Mouse (Mus musculus) hindbrain, postnatal 0 days (tissue): ENCODE results near the gene Prkcz. TPM values are rescaled to one million over a fixed set of nuclear protein-coding genes. Genes with fewer than 3 reads are reported as not detected.

Experiments used
- ATAC-seq: fragments of 200-750 bp; cut with Nextera tagmentation; 2 replicates; pipeline ENCODE4 v1.8.0; 2017; ENCODE audit warnings: mild to moderate bottlenecking, moderate TSS enrichment, moderate library complexity
- DNase-seq: peaks from one replicate; pipeline ENCODE4 v3.0.0-alpha.2; 2015; ENCODE audit warnings: low spot score
- H3K27ac ChIP-seq: fragments of 300-500 bp; sonication (generic); 2 replicates; pipeline ENCODE4 v1.5.1; 2014; ENCODE audit warnings: mild to moderate bottlenecking
- H3K27me3 ChIP-seq: fragments of 300-500 bp; sonication (generic); 2 replicates; pipeline ENCODE4 v1.6.1; 2014; ENCODE audit warnings: low read length, mixed read lengths; ENCODE audit not compliant: insufficient read depth
- H3K36me3 ChIP-seq: fragments of 300-500 bp; sonication (generic); 2 replicates; pipeline ENCODE4 v1.6.1; 2014; ENCODE audit warnings: low read length, mixed read lengths; ENCODE audit not compliant: insufficient read depth
- H3K4me1 ChIP-seq: fragments of 300-500 bp; sonication (generic); 2 replicates; pipeline ENCODE4 v1.6.1; 2014; ENCODE audit warnings: antibody characterized with exemption, low read length, mixed read lengths; ENCODE audit not compliant: insufficient read depth
- H3K4me2 ChIP-seq: fragments of 300-500 bp; sonication (generic); 2 replicates; pipeline ENCODE4 v1.6.1; 2014; ENCODE audit warnings: low read depth, mild to moderate bottlenecking, low read length, moderate library complexity, mixed read lengths
- H3K4me3 ChIP-seq: fragments of 300-500 bp; sonication (generic); 2 replicates; pipeline ENCODE4 v1.5.1; 2014; ENCODE audit warnings: low read length
- H3K9ac ChIP-seq: fragments of 300-500 bp; sonication (generic); replicated peaks from 2 replicates; pipeline ENCODE4 v1.6.1; 2014; ENCODE audit warnings: mild to moderate bottlenecking, low read length, moderate library complexity, mixed read lengths
- H3K9me3 ChIP-seq: fragments of 300-500 bp; sonication (generic); 2 replicates; pipeline ENCODE4 v1.6.1; 2016; ENCODE audit warnings: low read length, mixed read lengths
- CTCF ChIP-seq: IDR thresholded peaks from 2 replicates; pipeline ENCODE4 v1.5.1; 2016; ENCODE audit warnings: antibody characterized with exemption, control low read depth, low read depth
- WGBS: fragments of 180-500 bp; shearing (Covaris S2); extraction: QIAGEN DNeasy Blood & Tissue Kit; methylation state at CpG from one replicate; pipeline ENCODE4 v1.1.7; 2014; 5-methylcytosine and 5-hydroxymethylcytosine counted together
- polyA plus RNA-seq: library from polyadenylated mRNA; unstranded; fragments of >200 nt; fragmentation: Nextera tagmentation; extraction: Ambion mirVana; gene quantifications from 2 replicates; pipeline ENCODE4 v1.2.1, GENCODE M21; 2015
- total RNA-seq: library from RNA; depleted of rRNA; stranded (reverse); fragments of >200 nt; gene quantifications from 2 replicates; pipeline ENCODE4 v1.2.3, GENCODE M21; 2014

The Prkcz gene
- total and polyA plus RNA-seq, 2 experiments from 2014 or later, result 84.2 to 85.1 TPM

GRCm38 (mm10) chr4:155305531-155306031 lies 55.6 kb downstream of the Prkcz start:
- H3K4me2 ChIP-seq, result 0 out of 2 replicates have a peak overlapping the region, but pooled peaks have one; percentile 13
- no peak for ATAC-seq
- no peak overlapping the region for H3K4me3 ChIP-seq
- peak overlapping the region; percentile 55 for H3K27ac ChIP-seq
- H3K36me3 ChIP-seq, result no peaks in the 10 kb centered on the region
- H3K27me3 ChIP-seq, result no peaks in the 10 kb centered on the region
- H3K9ac ChIP-seq, result 0 out of 2 replicates have a peak overlapping the region, but pooled peaks have one; percentile 13
- no peak for TF ChIP-seq CTCF
- WGBS, result 29% methylated on average over 8 of the region's 8 CpGs
- DNase-seq, result peak; percentile 74
- H3K4me1 ChIP-seq, result peaks cover 19% of the 10 kb centered on the region
- H3K9me3 ChIP-seq, result no peaks in the 10 kb centered on the region

- no peak overlapping the region for H3K4me2 ChIP-seq
- no peak overlapping the region for H3K9ac ChIP-seq
- H3K27ac ChIP-seq, result no peak overlapping the region
- no peak for TF ChIP-seq CTCF
- no peaks in the 10 kb centered on the region for H3K9me3 ChIP-seq
- WGBS, result 83% methylated on average over 7 of the region's 7 CpGs
- no peak overlapping the region for H3K4me3 ChIP-seq
- H3K27me3 ChIP-seq, result no peaks in the 10 kb centered on the region
- H3K4me1 ChIP-seq, result peaks cover 19% of the 10 kb centered on the region
- ATAC-seq, result no peak
- H3K36me3 ChIP-seq, result no peaks in the 10 kb centered on the region
- DNase-seq, result no peak
These were observed 56.6 kb downstream of the Prkcz start for GRCm38 (mm10) chr4:155304508-155305096.

- no peak for TF ChIP-seq CTCF
- no peaks in the 10 kb centered on the region for H3K9me3 ChIP-seq
- WGBS, result 50% methylated on average over 4 of the region's 4 CpGs
- peaks cover 6% of the 10 kb centered on the region; the same call in 1 of the 2 replicates for H3K4me1 ChIP-seq
- DNase-seq (no peak), ATAC-seq (no peak)
- H3K4me2 ChIP-seq, result no peak overlapping the region
- H3K27ac ChIP-seq, result 0 out of 2 replicates have a peak overlapping the region, but pooled peaks have one; percentile 32
- no peaks in the 10 kb centered on the region for H3K27me3 ChIP-seq
- H3K4me3 ChIP-seq, result no peak overlapping the region
- no peak overlapping the region for H3K9ac ChIP-seq
- H3K36me3 ChIP-seq, result no peaks in the 10 kb centered on the region
These were observed 59.2 kb downstream of the Prkcz start for GRCm38 (mm10) chr4:155301965-155302364.

DNA sequence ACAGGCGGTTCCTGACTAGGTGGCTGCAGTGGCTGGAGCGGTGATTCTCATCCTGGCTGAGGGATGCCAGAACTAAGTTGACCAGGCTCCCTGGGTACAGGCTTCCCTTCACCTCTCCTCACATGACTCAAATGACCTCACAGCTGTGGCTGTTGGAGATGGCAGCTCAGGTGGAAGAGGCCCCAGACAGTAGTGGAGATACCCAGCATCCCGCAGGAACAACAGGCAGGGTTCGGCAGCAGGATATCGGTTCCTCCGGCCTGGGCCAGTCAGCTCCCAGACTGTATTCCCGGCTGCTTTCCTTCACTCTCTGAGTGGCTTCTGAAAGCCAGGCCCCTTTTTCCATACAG lies 60.1 kb downstream of the Prkcz start:
- Histone ChIP-seq H3K9me3 (no peaks in the 10 kb centered on the region), H3K4me1 (peaks cover 6% of the 10 kb centered on the region; the same call in 1 of the 2 replicates), H3K4me2 (no peak overlapping the region), H3K9ac (no peak overlapping the region), H3K36me3 (no peaks in the 10 kb centered on the region), H3K4me3 (no peak overlapping the region), H3K27me3 (no peaks in the 10 kb centered on the region), H3K27ac (no peak overlapping the region)
- no peak for TF ChIP-seq CTCF
- 91% methylated on average over 7 of the region's 7 CpGs for WGBS
- ATAC-seq, result no peak
- DNase-seq, result no peak

DNA sequence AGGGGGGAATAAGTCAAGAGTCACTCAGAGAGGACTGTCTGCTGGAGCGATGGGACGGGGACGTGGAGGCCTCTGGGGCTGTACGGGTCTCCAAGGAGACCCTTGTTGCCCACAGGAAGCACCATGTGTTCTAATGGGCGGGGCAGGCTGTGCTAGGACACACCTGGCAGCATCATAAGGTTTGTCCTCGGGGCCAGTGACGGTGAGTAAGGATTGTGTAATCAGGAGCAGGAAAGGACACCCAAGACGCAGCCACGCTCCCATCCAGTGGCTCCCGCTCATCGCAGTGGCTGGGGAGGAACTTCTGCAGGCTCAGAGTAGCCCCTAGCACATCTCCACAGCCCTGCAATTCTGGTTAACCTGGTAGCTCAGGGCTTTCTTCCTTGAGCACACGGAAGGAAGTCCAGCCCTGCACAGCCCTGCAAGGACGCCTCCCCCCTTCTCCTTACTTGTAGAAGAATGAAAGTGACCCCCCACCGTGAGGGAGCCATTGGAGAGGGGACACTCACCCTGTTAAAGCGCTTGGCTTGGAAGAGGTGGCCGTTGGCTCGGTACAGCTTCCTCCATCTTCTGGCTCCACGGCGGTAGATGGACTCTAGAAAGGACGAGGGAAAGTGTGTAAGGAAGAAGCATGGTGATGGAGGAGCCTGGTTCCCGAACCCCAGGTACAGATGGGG lies 60.6 kb downstream of the Prkcz start:
- no peak for ATAC-seq
- H3K27ac ChIP-seq, result no peak overlapping the region
- H3K36me3 ChIP-seq, result no peaks in the 10 kb centered on the region
- H3K9ac ChIP-seq, result no peak overlapping the region
- no peak overlapping the region for H3K4me3 ChIP-seq
- H3K4me2 ChIP-seq, result no peak overlapping the region
- no peaks in the 10 kb centered on the region for H3K27me3 ChIP-seq
- 72% methylated on average over 21 of the region's 21 CpGs for WGBS
- peaks cover 6% of the 10 kb centered on the region; the same call in 1 of the 2 replicates for H3K4me1 ChIP-seq
- no peak for DNase-seq
- H3K9me3 ChIP-seq, result no peaks in the 10 kb centered on the region
- no peak for TF ChIP-seq CTCF

DNA sequence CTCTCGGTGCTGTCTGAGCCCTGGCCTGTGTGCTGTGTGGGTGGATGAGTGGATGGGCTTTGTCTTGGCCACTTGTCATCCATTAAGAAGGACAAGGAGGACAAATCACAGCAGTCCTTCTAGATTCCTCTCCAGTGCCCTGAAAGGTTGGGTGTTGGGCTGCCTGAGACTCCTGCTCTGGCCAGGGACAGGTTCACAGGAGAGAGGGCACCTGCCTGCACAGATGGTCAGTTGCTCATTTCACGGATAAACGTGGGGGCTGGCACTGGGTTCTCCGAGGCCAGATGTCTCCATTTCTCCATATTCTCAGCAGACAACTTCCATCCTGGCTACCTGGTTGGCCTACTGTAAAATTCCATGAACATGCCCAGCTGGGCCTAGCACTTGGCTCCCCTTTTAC lies 62.3 kb downstream of the Prkcz start:
- 72% methylated on average over 4 of the region's 4 CpGs for WGBS
- Histone ChIP-seq H3K9me3 (no peaks in the 10 kb centered on the region), H3K4me2 (no peak overlapping the region)

GRCm38 (mm10) chr4:155297057-155297456 lies 64.1 kb downstream of the Prkcz start:
- peak; percentile 60 for DNase-seq

More for the DNA sequence above, 62.3 kb downstream of the Prkcz start:
- H3K9ac ChIP-seq, result no peak overlapping the region
- peaks cover 6% of the 10 kb centered on the region; the same call in 1 of the 2 replicates for H3K4me1 ChIP-seq
- DNase-seq (no peak), ATAC-seq (no peak)
- TF ChIP-seq CTCF, result no peak
- H3K27me3 ChIP-seq, result no peaks in the 10 kb centered on the region
- no peaks in the 10 kb centered on the region for H3K36me3 ChIP-seq
- H3K4me3 ChIP-seq, result no peak overlapping the region
- no peak overlapping the region for H3K27ac ChIP-seq

More at GRCm38 (mm10) chr4:155297057-155297456, 64.1 kb downstream of the Prkcz start:
- no peaks in the 10 kb centered on the region for H3K36me3 ChIP-seq
- H3K27me3 ChIP-seq, result no peaks in the 10 kb centered on the region
- WGBS, result 47% methylated on average over 2 of the region's 2 CpGs
- no peak overlapping the region for H3K4me3 ChIP-seq
- H3K9me3 ChIP-seq, result no peaks in the 10 kb centered on the region
- H3K27ac ChIP-seq, result no peak overlapping the region
- H3K4me2 ChIP-seq, result no peak overlapping the region
- TF ChIP-seq CTCF, result peak; percentile 66
- ATAC-seq, result no peak
- H3K9ac ChIP-seq, result no peak overlapping the region
- peaks cover 4% of the 10 kb centered on the region; the same call in 1 of the 2 replicates for H3K4me1 ChIP-seq
